Mouse (Mus musculus): ENCODE results near the gene Olfml2a. TPM values are rescaled to one million over a fixed set of nuclear protein-coding genes. Genes with fewer than 3 reads are reported as not detected.

The Olfml2a gene
- polyA plus RNA-seq, 1 experiment from 2014 or later: 1.2 TPM

DNA sequence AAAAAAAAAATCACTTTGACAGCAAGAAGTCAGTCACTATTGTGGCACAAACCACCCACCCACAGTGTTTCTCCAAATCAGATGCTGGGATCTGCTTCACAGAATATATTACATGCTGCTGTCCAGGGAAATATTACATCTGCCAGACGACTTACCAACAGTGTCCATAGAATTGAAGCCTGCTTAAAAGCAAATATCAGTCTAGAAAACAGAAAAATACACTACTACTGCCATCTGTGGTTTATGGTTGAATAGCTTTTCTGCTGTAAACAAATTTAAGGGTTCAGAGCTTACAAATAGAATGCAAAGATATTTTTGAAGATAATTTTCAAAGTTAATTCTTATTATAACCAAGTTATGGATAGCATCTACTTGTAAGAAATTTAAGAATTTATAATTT lies 10.4 kb upstream of the Olfml2a start:
- no peak for ATAC-seq (replicated peaks; ENCODE audit: low FRiP score, low TSS enrichment, low read depth)
- H3K36me3 ChIP-seq (ENCODE audit: control insufficient read depth, insufficient read depth, low read length): no peaks in the 10 kb centered on the region
- H3K9me3 ChIP-seq (ENCODE audit: control insufficient read depth, low read length): no peaks in the 10 kb centered on the region
- no peak overlapping the region for H3K4me2 ChIP-seq (ENCODE audit: low read length)
- H3K4me1 ChIP-seq (replicated peaks; ENCODE audit: control insufficient read depth, insufficient read depth, low read length): peaks cover 7% of the 10 kb centered on the region
- no peak overlapping the region for H3K9ac ChIP-seq (ENCODE audit: low read length)
- WGBS: 30% methylated on average over 1 of the region's 1 CpGs
- H3K4me3 ChIP-seq (ENCODE audit: low read depth, low read length): no peak overlapping the region
- DNase-seq (ENCODE audit: low spot score): no peak
- H3K27me3 ChIP-seq (replicated peaks; ENCODE audit: control insufficient read depth, insufficient read depth, low read length): peaks cover 27% of the 10 kb centered on the region
- H3K27ac ChIP-seq (ENCODE audit: low read depth): no peak overlapping the region

DNA sequence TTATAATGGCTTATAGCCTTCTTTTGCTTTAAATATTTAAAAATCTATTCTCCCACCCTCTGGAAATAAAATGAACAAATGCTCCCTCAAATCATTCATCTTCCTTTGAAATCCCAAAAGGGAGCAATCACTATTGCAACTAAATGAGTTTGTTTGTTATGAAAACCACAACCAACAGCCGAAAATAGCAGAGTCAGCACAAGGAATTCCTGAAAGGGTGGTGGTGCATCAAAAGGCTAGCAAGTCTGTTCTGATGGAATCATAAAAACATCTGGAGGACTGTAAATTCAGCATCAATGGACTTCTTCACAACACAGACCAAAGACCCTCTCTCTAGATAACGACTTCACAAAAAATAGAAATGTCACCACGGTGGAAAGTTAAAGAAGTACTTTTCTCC lies 8.3 kb upstream of the Olfml2a start:
- Histone ChIP-seq H3K9me3 (ENCODE audit: control insufficient read depth, low read length) (no peaks in the 10 kb centered on the region), H3K4me3 (ENCODE audit: low read depth, low read length) (no peak overlapping the region), H3K4me2 (ENCODE audit: low read length) (no peak overlapping the region), H3K27me3 (replicated peaks; ENCODE audit: control insufficient read depth, insufficient read depth, low read length) (peaks cover 27% of the 10 kb centered on the region), H3K9ac (ENCODE audit: low read length) (no peak overlapping the region), H3K36me3 (ENCODE audit: control insufficient read depth, insufficient read depth, low read length) (no peaks in the 10 kb centered on the region), H3K4me1 (replicated peaks; ENCODE audit: control insufficient read depth, insufficient read depth, low read length) (peaks cover 7% of the 10 kb centered on the region), H3K27ac (ENCODE audit: low read depth) (no peak overlapping the region)
- no peak for ATAC-seq (replicated peaks; ENCODE audit: low FRiP score, low TSS enrichment, low read depth)
- no peak for DNase-seq (ENCODE audit: low spot score)
- WGBS: 31% methylated on average over 3 of the region's 3 CpGs

DNA sequence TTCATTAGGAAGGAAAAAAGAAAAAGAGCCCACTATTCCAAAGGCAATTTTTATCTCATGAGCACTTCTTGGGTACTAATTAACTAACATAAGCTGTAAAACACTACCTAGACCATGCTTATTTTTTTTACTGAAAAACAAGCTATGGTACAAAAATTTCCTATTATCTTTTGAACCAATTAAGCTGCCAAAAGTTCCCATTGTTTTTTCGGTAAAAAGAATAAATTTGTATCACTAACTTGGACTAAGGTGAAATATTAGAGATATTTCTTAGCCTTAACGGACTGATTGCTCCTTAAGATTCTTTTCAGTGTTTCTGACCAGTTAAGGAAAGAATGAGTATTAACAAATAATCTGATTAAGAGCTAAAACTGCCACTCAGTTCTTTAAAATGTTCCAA lies 7.9 kb upstream of the Olfml2a start:
- H3K27ac ChIP-seq (ENCODE audit: low read depth): no peak overlapping the region
- no peak for ATAC-seq (replicated peaks; ENCODE audit: low FRiP score, low TSS enrichment, low read depth)
- no peak overlapping the region; the same call in 1 of the 2 replicates for H3K4me2 ChIP-seq (ENCODE audit: low read length)
- 57% methylated on average over 2 of the region's 2 CpGs for WGBS
- no peaks in the 10 kb centered on the region for H3K9me3 ChIP-seq (ENCODE audit: control insufficient read depth, low read length)
- H3K36me3 ChIP-seq (ENCODE audit: control insufficient read depth, insufficient read depth, low read length): no peaks in the 10 kb centered on the region
- H3K4me1 ChIP-seq (replicated peaks; ENCODE audit: control insufficient read depth, insufficient read depth, low read length): peaks cover 7% of the 10 kb centered on the region
- H3K27me3 ChIP-seq (replicated peaks; ENCODE audit: control insufficient read depth, insufficient read depth, low read length): peaks cover 27% of the 10 kb centered on the region
- H3K4me3 ChIP-seq (ENCODE audit: low read depth, low read length): 0 out of 2 replicates have a peak overlapping the region, but pooled peaks have one; percentile 71
- H3K9ac ChIP-seq (ENCODE audit: low read length): no peak overlapping the region
- no peak for DNase-seq (ENCODE audit: low spot score)

GRCm38 (mm10) chr2:38924571-38924970 lies 7.2 kb upstream of the Olfml2a start:
- peak overlapping the region; percentile 94 for H3K4me2 ChIP-seq (ENCODE audit: low read length)
- H3K27ac ChIP-seq (ENCODE audit: low read depth): no peak overlapping the region
- no peak for DNase-seq (ENCODE audit: low spot score)
- peaks cover 27% of the 10 kb centered on the region for H3K27me3 ChIP-seq (replicated peaks; ENCODE audit: control insufficient read depth, insufficient read depth, low read length)
- no peaks in the 10 kb centered on the region for H3K9me3 ChIP-seq (ENCODE audit: control insufficient read depth, low read length)
- no peaks in the 10 kb centered on the region for H3K36me3 ChIP-seq (ENCODE audit: control insufficient read depth, insufficient read depth, low read length)
- 13% methylated on average over 10 of the region's 10 CpGs for WGBS
- peaks cover 7% of the 10 kb centered on the region for H3K4me1 ChIP-seq (replicated peaks; ENCODE audit: control insufficient read depth, insufficient read depth, low read length)
- H3K4me3 ChIP-seq (ENCODE audit: low read depth, low read length): peak overlapping the region; percentile 71
- H3K9ac ChIP-seq (ENCODE audit: low read length): peak overlapping the region; percentile 59; the same call in 1 of the 2 replicates
- ATAC-seq (replicated peaks; ENCODE audit: low FRiP score, low TSS enrichment, low read depth): no peak

DNA sequence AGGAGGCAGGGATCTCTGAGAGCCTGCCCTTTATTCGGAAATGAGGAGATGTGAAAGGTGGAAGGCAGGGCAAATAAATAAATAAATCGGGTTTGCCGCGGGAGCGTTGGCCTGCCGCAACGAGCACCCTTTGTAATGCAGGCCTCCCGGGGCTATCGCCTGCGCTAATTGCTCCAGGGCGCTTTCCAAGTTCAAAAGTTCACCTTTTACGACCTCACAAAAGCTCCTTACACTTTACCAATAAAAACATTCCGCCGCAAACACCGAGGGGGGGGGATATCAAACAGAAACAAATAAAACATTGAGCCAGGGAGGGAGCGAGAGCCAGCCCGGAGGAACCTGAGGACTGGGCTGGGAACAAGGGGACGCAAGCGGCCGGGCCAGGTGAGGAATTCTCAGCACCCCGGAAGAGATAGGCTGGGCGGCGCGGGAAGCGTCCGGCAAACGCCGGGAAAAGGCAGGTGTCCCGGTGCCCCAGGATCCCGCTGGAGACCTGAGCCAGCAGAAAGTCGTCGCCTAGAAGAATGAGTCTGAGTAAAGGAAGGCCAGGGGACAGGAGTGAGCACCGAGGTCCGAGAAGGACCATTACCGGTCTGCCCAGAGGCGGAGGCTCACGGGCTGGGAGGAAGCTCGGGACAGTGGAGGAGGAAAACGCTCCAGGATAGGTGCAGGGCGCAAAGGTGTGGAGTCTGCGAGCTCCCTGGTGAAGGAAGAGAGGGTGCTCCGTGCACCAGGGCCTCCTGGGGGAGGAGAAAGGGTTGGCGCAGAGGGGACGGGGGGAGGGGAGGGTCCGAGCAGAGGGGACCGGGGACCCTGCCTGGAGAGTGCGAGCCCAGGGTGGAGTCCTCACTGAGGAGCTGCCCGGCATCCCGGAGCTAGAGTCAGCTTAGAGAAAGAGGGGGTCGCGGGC lies 6.4 kb upstream of the Olfml2a start:
- Histone ChIP-seq H3K4me1 (replicated peaks; ENCODE audit: control insufficient read depth, insufficient read depth, low read length) (peaks cover 7% of the 10 kb centered on the region), H3K27me3 (replicated peaks; ENCODE audit: control insufficient read depth, insufficient read depth, low read length) (peaks cover 27% of the 10 kb centered on the region), H3K27ac (ENCODE audit: low read depth) (peak overlapping the region; percentile 65; the same call in 1 of the 2 replicates), H3K36me3 (ENCODE audit: control insufficient read depth, insufficient read depth, low read length) (no peaks in the 10 kb centered on the region), H3K4me3 (ENCODE audit: low read depth, low read length) (peak overlapping the region; percentile 71), H3K9me3 (ENCODE audit: control insufficient read depth, low read length) (no peaks in the 10 kb centered on the region), H3K4me2 (ENCODE audit: low read length) (peak overlapping the region; percentile 94), H3K9ac (ENCODE audit: low read length) (peak overlapping the region; percentile 59)
- ATAC-seq (replicated peaks; ENCODE audit: low FRiP score, low TSS enrichment, low read depth) (peak; percentile 69), DNase-seq (ENCODE audit: low spot score) (peak; percentile 82)
- under 1% methylated on average over 51 of the region's 51 CpGs for WGBS

DNA sequence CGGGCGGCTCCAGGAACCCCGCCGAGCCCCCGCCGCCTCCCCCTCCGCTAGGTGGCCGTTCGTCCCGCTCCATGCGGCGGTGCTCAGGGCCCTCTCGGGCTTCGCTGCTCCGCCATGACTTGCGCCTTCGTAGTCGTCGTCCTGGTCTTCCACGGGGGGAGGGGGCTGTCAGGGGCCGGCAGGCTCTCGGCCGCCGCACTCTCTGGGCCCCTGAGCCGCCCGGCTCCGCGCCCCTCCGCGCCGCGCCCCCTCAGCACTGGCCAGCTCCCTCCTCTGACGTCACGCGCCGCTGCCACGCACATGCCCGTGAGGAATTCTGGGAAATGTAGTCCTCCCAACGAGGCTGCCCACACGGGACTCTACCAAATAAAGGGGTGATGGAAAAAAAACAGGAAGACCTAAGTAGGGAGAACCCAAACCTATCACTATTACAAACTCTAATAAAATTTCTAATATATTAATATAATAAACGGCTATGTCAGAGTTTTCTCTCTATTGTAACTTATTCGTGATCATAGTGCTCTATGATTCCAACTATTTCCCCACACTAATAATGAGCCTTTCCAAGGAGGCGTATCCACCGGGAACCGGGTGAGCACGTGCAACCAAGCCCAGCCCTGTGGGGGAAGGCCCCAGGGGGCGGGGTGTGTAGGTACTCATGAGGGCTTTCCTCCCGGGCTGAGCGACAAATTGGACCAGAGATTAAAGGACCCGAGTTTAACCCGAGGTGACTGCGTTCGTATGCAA lies 5.5 kb upstream of the Olfml2a start:
- ATAC-seq (replicated peaks; ENCODE audit: low FRiP score, low TSS enrichment, low read depth) (peak; percentile 96), DNase-seq (ENCODE audit: low spot score) (peak; percentile 93)
- H3K4me1 ChIP-seq (replicated peaks; ENCODE audit: control insufficient read depth, insufficient read depth, low read length): peaks cover 8% of the 10 kb centered on the region
- H3K27me3 ChIP-seq (replicated peaks; ENCODE audit: control insufficient read depth, insufficient read depth, low read length): peaks cover 27% of the 10 kb centered on the region
- H3K4me3 ChIP-seq (ENCODE audit: low read depth, low read length): peak overlapping the region; percentile 71
- H3K9ac ChIP-seq (ENCODE audit: low read length): peak overlapping the region; percentile 59
- 0 out of 2 replicates have a peak overlapping the region, but pooled peaks have one; percentile 33 for H3K27ac ChIP-seq (ENCODE audit: low read depth)
- under 1% methylated on average over 51 of the region's 53 CpGs for WGBS
- no peaks in the 10 kb centered on the region for H3K36me3 ChIP-seq (ENCODE audit: control insufficient read depth, insufficient read depth, low read length)
- H3K9me3 ChIP-seq (ENCODE audit: control insufficient read depth, low read length): no peaks in the 10 kb centered on the region
- peak overlapping the region; percentile 94 for H3K4me2 ChIP-seq (ENCODE audit: low read length)

DNA sequence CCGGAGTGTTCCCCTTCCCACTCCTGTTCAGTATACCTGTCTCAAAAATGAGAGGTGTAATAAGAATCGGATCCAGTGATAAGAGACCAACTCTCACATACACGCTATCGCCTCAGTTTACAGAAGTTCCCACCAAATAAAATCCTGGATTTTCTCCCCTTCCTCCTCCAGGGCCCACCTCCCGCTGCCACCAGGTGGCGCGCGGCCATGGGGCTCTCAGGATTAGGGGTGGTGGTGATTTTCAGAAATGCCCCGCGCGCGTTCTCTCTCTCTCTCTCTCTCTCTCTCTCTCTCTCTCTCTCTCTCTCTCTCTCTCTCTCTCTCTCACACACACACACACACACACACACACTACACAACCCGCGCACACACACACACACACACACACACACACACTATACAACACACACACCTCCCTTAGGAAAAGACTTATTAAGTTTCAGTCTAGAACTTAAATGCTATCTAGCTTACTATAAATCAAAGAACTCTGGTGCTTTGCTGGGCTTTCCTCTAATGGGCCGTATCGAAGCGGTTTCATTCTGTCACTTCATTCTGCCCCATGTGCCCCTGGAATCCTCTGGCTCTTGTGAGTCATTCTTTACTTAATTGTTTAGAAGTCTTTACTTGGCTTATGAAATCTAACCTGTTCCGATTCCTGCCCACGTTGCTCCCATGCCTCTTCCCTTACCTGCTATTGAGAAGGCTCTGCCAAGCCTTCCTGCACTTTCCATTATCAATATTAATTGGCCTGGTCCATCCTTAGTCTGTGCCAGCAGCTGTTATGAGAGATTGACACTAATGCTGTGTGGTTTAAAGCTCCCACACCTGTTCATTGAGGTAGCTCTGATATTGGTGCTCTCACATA lies 4.4 kb upstream of the Olfml2a start, which contains the start of gene Nr6a1:
TSS of gene Nr6a1 (minus strand) at position 574 of the 865 bp plus-strand sequence.
- 8% methylated on average over 19 of the region's 19 CpGs for WGBS
- Histone ChIP-seq H3K9ac (ENCODE audit: low read length) (0 out of 2 replicates have a peak within 1 kb of the TSS, but pooled peaks have one; percentile 16), H3K36me3 (ENCODE audit: control insufficient read depth, insufficient read depth, low read length) (no peaks in the 10 kb centered on the region), H3K27ac (ENCODE audit: low read depth) (no peak within 1 kb of the TSS), H3K4me2 (ENCODE audit: low read length) (peak within 1 kb of the TSS; percentile 94), H3K4me1 (replicated peaks; ENCODE audit: control insufficient read depth, insufficient read depth, low read length) (peaks cover 11% of the 10 kb centered on the region), H3K9me3 (ENCODE audit: control insufficient read depth, low read length) (no peaks in the 10 kb centered on the region), H3K27me3 (replicated peaks; ENCODE audit: control insufficient read depth, insufficient read depth, low read length) (peaks cover 25% of the 10 kb centered on the region), H3K4me3 (ENCODE audit: low read depth, low read length) (peak within 1 kb of the TSS; percentile 71)
- DNase-seq (ENCODE audit: low spot score) (peak; percentile 82), ATAC-seq (replicated peaks; ENCODE audit: low FRiP score, low TSS enrichment, low read depth) (peak; percentile 44)

GRCm38 (mm10) chr2:38930269-38930668 lies 1.5 kb upstream of the Olfml2a start:
- DNase-seq (ENCODE audit: low spot score) (no peak), ATAC-seq (replicated peaks; ENCODE audit: low FRiP score, low TSS enrichment, low read depth) (no peak)
- Histone ChIP-seq H3K27me3 (replicated peaks; ENCODE audit: control insufficient read depth, insufficient read depth, low read length) (peaks cover 3% of the 10 kb centered on the region), H3K9ac (ENCODE audit: low read length) (no peak overlapping the region), H3K4me2 (ENCODE audit: low read length) (no peak overlapping the region), H3K27ac (ENCODE audit: low read depth) (no peak overlapping the region), H3K9me3 (ENCODE audit: control insufficient read depth, low read length) (no peaks in the 10 kb centered on the region), H3K36me3 (ENCODE audit: control insufficient read depth, insufficient read depth, low read length) (no peaks in the 10 kb centered on the region), H3K4me1 (replicated peaks; ENCODE audit: control insufficient read depth, insufficient read depth, low read length) (peaks cover 6% of the 10 kb centered on the region), H3K4me3 (ENCODE audit: low read depth, low read length) (no peak overlapping the region)
- 64% methylated on average over 2 of the region's 2 CpGs for WGBS

All from intestine, embryonic 14.5 days (tissue).